ENCODE assay signal across 8 mouse cellular contexts in genomic region chr7:102064655-102065045, GRCm38 (mm10). TPM values are rescaled to one million over a fixed set of nuclear protein-coding genes. Genes with fewer than 3 reads are reported as not detected.
A peak's percentile ranks its signal among the peaks of the same experiment; 100 is the strongest.
DNase-seq lines count a peak whose midpoint lies in the region; ATAC-seq and TF ChIP-seq lines count a peak whose summit lies in the region.

No protein-coding gene starts in this region.

- H3K79me2 ChIP-seq in heart, adult 2 months (replicated peaks; ENCODE audit: control insufficient read depth, insufficient read depth, low read length), result peaks cover 4% of the 10 kb centered on the region; the same call in 1 of the 2 replicates

- ATAC-seq in erythroid progenitor cell, adult 5-6 weeks (replicated peaks; ENCODE audit: low FRiP score, poor library complexity, severe bottlenecking), result 0 out of 2 replicates have a peak, but pooled peaks have one; percentile 12
- no peak for ATAC-seq in liver, embryonic 13.5 days (ENCODE audit: low read depth)

- H3K4me3 ChIP-seq in heart, adult 2 months, result peak overlapping the region; percentile 65
- peak overlapping the region; percentile 78 for H3K4me3 ChIP-seq in liver, embryonic 13.5 days (replicated peaks)

- H3K27ac ChIP-seq in heart, adult 2 months, result peak overlapping the region; percentile 85
- H3K27ac ChIP-seq in liver, embryonic 13.5 days, result peak overlapping the region; percentile 62

- no peaks in the 10 kb centered on the region for H3K9me3 ChIP-seq in liver, embryonic 13.5 days (replicated peaks)

- intact Hi-C loops in heart, adult 2 months (cut with DNase I), result loop anchor here (2.0 kb wide), 1 partner anchor 130 kb away; the partner anchor contains the start of gene Numa1
- intact Hi-C loops in heart, postnatal 36 days (cut with DNase I), result loop anchor here (2.0 kb wide), 1 partner anchor 130 kb away; the partner anchor contains the start of gene Numa1

- 1% methylated on average over 9 of the region's 9 CpGs for WGBS in heart, adult 2 months
- WGBS in liver, embryonic 13.5 days (ENCODE audit: insufficient replicate concordance), result under 1% methylated on average over 9 of the region's 9 CpGs

- H3K36me3 ChIP-seq in heart, adult 2 months (ENCODE audit: control insufficient read depth, insufficient read depth, low read length), result peaks cover 8% of the 10 kb centered on the region
- H3K36me3 ChIP-seq in liver, embryonic 13.5 days, result peaks cover 11% of the 10 kb centered on the region

- peak overlapping the region; percentile 77 for H3K4me2 ChIP-seq in liver, embryonic 13.5 days

- no peaks in the 10 kb centered on the region for H3K27me3 ChIP-seq in heart, adult 2 months (ENCODE audit: control insufficient read depth, insufficient read depth, low read length)
- no peaks in the 10 kb centered on the region for H3K27me3 ChIP-seq in liver, embryonic 13.5 days

- TF ChIP-seq EP300 in heart, adult 2 months (IDR thresholded peaks at IDR 0.05; ENCODE audit: insufficient read depth, low read depth, low read length), result no peak

- no peak for DNase-seq in heart, adult 2 months
- no peak for DNase-seq in heart, postnatal 36 days
- peak; percentile 10 for DNase-seq in 416B (ENCODE audit: low read depth)
- DNase-seq in liver, embryonic 13.5 days, result no peak
- DNase-seq in cerebellum, adult 18-20 months, result no peak
- DNase-seq in thymus, postnatal 4 days, result no peak
- DNase-seq in kidney, postnatal 25 days, result no peak

- TF ChIP-seq POLR2A in heart, adult 2 months (IDR thresholded peaks at IDR 0.05; ENCODE audit: insufficient read depth, low read depth, low read length), result no peak

- H3K9ac ChIP-seq in heart, adult 2 months (ENCODE audit: low read depth, low read length), result peak overlapping the region; percentile 70
- H3K9ac ChIP-seq in liver, embryonic 13.5 days, result peak overlapping the region; percentile 79

- peaks cover 4% of the 10 kb centered on the region for H3K4me1 ChIP-seq in heart, adult 2 months (ENCODE audit: control insufficient read depth, insufficient read depth, low read length)
- peaks cover 54% of the 10 kb centered on the region for H3K4me1 ChIP-seq in liver, embryonic 13.5 days (replicated peaks)

- TF ChIP-seq CTCF in heart, adult 2 months (IDR thresholded peaks at IDR 0.05), result no peak

RNA-seq across cellular contexts. Expression of gene Rnf121, which starts 0.6 kb away (rescaled TPM):
- total RNA-seq in heart, adult 2 months (2021), result 10 to 100 TPM; 20.7 to 23.9 TPM
- 21.3 and 33.9 TPM in 2 replicates for polyA plus RNA-seq in heart, adult 2 months (2012; rRNA removed)
- total RNA-seq in heart, postnatal 36 days (2021), result 10 to 100 TPM; 20.3 to 26.3 TPM
- 5.0 and 16.2 TPM in 2 replicates for total RNA-seq in erythroid progenitor cell, adult 5-6 weeks (2015; ENCODE audit: low replicate concordance)
- total RNA-seq in erythroid progenitor cell, adult 5-6 weeks (2017; ENCODE audit: low replicate concordance), result 7.5 and 14.1 TPM in 2 replicates
- 10.6 and 11.6 TPM in 2 replicates for polyA plus RNA-seq in liver, embryonic 13.5 days (2015; fragmentation: Nextera tagmentation; extraction: Ambion mirVana)

RNA-seq across cellular contexts. Expression of gene Xndc1, which starts 0.7 kb away (rescaled TPM):
- 1 to 10 TPM; 5.7 to 6.5 TPM for total RNA-seq in heart, adult 2 months (2021)
- 11.2 and 18.6 TPM in 2 replicates for polyA plus RNA-seq in heart, adult 2 months (2012; rRNA removed)
- total RNA-seq in heart, postnatal 36 days (2021), result 1 to 10 TPM; 5.6 to 8.2 TPM
- 22.7 and 23.1 TPM in 2 replicates for total RNA-seq in erythroid progenitor cell, adult 5-6 weeks (2015; ENCODE audit: low replicate concordance)
- 10.2 and 22.6 TPM in 2 replicates for total RNA-seq in erythroid progenitor cell, adult 5-6 weeks (2017; ENCODE audit: low replicate concordance)
- 13.6 and 14.2 TPM in 2 replicates for polyA plus RNA-seq in liver, embryonic 13.5 days (2015; fragmentation: Nextera tagmentation; extraction: Ambion mirVana)

RNA-seq across cellular contexts. Expression of gene Xntrpc, which starts 0.9 kb away (rescaled TPM):
- under 1 TPM; 0.81 to 0.98 TPM for total RNA-seq in heart, adult 2 months (2021)
- polyA plus RNA-seq in heart, adult 2 months (2012; rRNA removed), result 1.2 and 2.4 TPM in 2 replicates
- total RNA-seq in heart, postnatal 36 days (2021), result under 1 TPM; 0.27 to 0.94 TPM
- total RNA-seq in erythroid progenitor cell, adult 5-6 weeks (2015; ENCODE audit: low replicate concordance), result 1.3 TPM in 1 of 2 replicates, not detected in the other
- total RNA-seq in erythroid progenitor cell, adult 5-6 weeks (2017; ENCODE audit: low replicate concordance), result 0.61 and 1.0 TPM in 2 replicates
- polyA plus RNA-seq in liver, embryonic 13.5 days (2015; fragmentation: Nextera tagmentation; extraction: Ambion mirVana), result 0.22 and 0.28 TPM in 2 replicates

RNA-seq across cellular contexts. Expression of gene Trpc2, which starts 18.3 kb away (rescaled TPM):
- under 1 TPM in 1 of 2 experiments, not detected in 1; 0.23 TPM for total RNA-seq in heart, adult 2 months (2021)
- 0.70 and 1.2 TPM in 2 replicates for polyA plus RNA-seq in heart, adult 2 months (2012; rRNA removed)
- total RNA-seq in heart, postnatal 36 days (2021), result under 1 TPM; 0.28 to 0.70 TPM
- total RNA-seq in erythroid progenitor cell, adult 5-6 weeks (2015; ENCODE audit: low replicate concordance), result 2.5 TPM in 1 of 2 replicates, not detected in the other
- 0.83 TPM in 1 of 2 replicates, not detected in the other for total RNA-seq in erythroid progenitor cell, adult 5-6 weeks (2017; ENCODE audit: low replicate concordance)
- not detected in 2 replicates for polyA plus RNA-seq in liver, embryonic 13.5 days (2015; fragmentation: Nextera tagmentation; extraction: Ambion mirVana)

RNA-seq across cellular contexts. Expression of gene Art1, which starts 36.9 kb away (rescaled TPM):
- total RNA-seq in heart, adult 2 months (2021), result 100 to 1,000 TPM; 242 to 279 TPM
- polyA plus RNA-seq in heart, adult 2 months (2012; rRNA removed), result 251 and 293 TPM in 2 replicates
- 100 to 1,000 TPM; 282 to 343 TPM for total RNA-seq in heart, postnatal 36 days (2021)
- total RNA-seq in erythroid progenitor cell, adult 5-6 weeks (2015; ENCODE audit: low replicate concordance), result not detected in 2 replicates
- not detected in 2 replicates for total RNA-seq in erythroid progenitor cell, adult 5-6 weeks (2017; ENCODE audit: low replicate concordance)
- 0.22 and 0.48 TPM in 2 replicates for polyA plus RNA-seq in liver, embryonic 13.5 days (2015; fragmentation: Nextera tagmentation; extraction: Ambion mirVana)
